Mouse (Mus musculus) liver (tissue): ENCODE results near the gene Nkd1.

ENCODE experiments used
- DNase-seq: peaks from one replicate; pipeline ENCODE4 v3.0.0-alpha.2; 2020; ENCODE audit warnings: mixed read lengths

Nkd1 gene

DNA sequence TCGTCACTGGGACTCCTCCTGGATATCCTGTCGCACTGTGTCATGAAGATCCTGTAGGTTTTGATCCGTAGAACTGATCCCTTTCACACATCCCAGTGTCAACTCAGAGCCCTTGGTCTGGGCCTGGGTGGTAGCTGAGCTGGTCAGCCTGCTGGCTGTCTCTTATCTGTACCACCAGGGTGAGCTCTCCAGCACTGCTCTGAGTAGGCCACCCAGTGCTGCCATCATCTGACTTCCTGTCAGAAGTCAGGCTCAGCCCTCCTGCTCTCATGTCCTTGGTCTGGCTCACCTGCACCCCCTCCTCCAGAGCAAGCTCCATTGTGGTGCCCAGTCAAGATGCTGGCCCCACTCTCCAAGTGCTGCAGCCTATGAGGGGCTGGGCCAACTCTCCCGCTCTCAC lies 18.8 kb downstream of the Nkd1 start:
- no peak for DNase-seq

DNA sequence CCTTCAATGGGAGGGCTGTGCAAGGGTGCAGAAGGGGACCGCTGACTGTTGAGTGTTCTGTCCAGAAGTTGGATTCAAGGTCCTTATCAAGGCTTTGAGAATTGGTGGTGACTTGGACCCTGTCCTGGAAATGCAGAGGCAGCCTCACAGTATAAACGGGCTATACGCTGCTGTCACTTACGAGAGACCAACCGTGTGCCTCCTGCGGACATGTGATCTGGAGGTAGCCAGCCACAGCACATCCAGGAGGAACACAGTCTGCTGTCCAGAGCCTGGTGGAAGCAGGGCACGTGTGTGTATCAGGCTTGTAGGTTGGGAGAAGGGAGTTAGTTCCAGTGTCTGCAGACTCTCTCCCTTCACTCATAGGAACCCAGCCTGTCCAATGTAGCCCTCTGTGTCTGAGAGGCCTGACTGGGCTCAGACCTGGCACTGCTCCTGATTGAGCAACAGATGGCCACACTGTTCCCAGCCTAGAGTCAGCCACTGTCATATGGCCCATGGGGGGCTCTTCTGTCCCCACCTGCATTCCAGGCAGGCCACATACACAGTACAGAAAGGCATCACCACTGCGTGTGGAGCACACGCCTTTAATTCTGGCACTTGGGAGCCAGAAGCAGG lies 21.6 kb downstream of the Nkd1 start:
- no peak for DNase-seq

- DNase-seq, result no peak
Measured at GRCm38 (mm10) chr8:88544677-88545076, 23.5 kb downstream of the Nkd1 start.

DNA sequence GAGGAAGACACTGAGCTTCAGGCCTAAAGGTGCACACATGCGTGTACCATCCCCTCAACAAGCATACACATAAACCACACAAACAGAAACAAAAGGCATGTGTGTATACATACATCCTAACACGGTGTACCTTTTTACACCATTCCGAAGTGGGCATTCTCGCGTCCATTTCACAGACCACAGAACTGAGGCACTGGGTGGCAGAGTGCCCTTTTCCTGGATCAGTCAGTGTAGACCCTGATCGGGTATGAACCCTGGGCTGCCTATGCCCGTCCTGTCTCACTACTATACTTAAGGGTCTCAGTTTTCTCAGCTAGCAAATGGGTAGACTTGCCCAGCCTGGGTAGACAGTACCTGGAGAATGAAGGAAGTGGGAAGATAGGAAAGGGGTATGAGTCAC lies 24.3 kb downstream of the Nkd1 start:
- no peak for DNase-seq

DNA sequence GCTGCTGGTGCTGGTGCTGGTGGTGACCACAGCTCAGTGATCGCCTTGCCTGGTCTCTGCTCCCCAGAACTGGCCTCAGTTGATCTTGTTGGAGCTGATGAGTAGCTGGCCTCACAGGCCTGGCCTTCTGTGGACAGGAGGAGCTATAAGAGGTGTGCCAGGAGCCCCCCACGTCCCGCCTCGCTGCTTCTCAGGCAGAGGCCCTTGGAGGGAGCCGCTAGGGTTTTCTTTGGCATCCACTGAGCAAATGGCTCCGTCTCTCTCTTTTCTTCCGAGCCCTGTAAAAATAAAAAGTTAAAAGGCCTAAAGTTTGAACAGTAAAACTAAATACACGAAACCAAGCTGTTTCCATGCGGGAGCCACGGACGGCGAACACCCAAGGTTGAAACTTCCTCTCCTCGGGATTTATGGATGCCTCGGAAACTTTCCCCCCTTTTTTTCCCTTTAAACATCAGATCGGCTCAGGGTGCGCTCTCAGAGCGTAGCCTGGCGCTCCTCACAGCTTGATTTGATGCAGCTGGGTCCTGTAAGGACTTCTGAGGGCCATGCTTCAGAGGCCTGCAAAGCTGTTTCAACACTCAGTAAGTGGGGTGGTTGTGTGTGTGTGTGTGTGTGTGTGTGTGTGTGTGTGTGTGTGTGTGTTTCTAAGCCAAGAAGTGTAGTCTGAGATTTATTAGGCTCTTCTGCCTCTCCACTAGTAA lies 25.0 kb downstream of the Nkd1 start:
- no peak for DNase-seq

DNA sequence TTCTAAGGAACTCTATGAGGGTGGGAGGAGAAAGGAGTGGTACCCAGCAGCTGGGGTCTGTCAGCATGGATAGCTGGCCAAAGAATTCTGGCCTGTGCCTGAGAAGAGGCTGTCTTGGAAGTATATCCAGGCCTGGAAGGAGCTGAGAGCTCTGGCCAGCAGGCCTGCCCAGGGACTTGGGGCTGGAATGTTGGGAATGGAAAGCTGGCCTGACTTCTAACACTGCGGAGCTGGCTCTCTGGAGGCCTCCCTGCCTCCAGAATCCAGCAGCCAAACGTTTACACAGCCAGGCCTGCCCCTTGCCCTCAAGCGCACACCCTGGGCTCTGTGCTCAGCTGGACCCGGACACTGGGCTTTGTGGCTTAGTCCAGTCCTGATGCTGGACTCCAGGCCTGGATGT lies 34.5 kb downstream of the Nkd1 start:
- DNase-seq, result no peak

DNA sequence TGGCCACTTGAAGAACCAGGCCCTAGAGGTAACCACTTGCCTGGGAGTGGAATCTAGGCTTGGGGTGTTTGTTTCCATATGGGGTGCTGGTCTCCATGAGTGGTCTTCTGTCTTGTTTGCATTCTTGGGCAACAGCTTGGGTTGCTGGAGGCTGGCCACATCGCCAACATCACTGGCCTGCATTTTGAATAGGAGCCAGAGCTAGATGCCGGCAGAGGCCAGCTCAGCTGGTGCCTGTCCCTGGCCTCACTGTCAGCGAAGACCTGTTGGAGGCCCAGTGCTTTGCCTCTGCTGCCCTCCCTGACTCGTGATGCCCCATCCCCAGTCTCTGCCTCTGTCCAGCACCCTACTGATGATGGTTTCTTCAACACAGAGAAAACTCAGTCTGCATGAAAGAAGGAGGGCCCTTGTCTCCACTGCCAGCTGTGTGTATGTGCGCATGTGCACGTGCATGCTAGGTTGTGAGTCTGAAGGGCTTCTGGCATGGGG lies 38.9 kb downstream of the Nkd1 start:
- DNase-seq, result no peak

DNA sequence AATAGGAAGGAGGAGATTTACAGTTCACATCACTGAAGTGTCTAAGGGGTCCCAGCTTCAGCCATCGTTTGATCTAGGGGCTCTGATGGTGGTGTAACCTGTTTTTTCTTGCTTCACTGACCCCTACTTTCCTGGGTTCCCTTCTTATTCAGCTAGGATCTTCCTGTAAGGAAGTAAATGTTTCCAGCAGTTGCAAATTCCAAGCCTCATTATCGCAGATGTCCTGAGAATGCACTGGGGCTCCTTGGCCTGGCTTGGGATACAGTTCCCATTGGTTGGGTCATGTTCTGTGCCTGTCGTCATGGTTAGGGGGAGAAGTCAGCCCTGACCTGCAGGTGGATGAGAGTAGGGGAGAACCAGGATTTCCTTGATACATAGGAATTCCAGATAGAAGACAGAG lies 40.2 kb downstream of the Nkd1 start:
- no peak for DNase-seq

GRCm38 (mm10) chr8:88564256-88564903 lies 43.2 kb downstream of the Nkd1 start:
- DNase-seq, result peak; percentile 28

GRCm38 (mm10) chr8:88566119-88566518 lies 45.0 kb downstream of the Nkd1 start:
- DNase-seq, result no peak

GRCm38 (mm10) chr8:88567314-88568121 lies 46.4 kb downstream of the Nkd1 start:
- DNase-seq, result peak; percentile 30

- no peak for DNase-seq
Measured at GRCm38 (mm10) chr8:88568211-88568610, 47.1 kb downstream of the Nkd1 start.

- no peak for DNase-seq
Measured at GRCm38 (mm10) chr8:88569366-88569765, 48.2 kb downstream of the Nkd1 start.

DNA sequence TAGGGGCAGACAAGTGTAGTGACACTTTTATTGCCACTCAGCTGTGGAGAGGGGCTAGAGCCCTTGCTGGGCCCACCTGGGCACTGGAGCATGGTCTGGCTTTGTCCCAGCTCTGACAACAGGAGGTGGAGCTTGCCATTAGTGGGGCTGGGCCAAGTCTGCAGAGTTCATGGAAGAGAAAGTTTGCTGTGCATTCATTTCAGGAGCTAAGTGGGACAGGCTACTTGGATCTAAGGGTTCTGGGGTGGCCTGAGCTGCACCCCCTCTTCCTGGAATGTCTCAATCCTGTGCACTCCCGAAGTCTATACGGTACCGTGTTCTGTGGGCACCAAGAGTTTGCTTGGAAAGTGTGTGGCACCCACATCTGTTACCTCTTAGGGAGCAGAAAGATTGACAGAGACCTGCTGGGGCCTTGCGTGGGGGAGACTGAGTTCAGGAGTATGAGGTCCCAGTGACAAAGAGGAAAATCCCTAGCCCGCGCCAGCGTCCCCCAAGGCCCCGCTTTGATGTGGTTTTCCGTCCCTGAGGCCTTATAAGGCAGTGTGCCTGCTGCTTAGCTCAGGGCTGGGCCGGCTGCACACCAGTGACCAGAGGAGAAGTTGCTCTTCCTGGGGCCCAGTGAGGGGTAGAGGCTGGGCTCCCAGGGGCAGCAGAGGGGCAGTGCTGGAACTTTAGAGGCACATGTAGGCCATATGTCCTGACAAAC lies 49.3 kb downstream of the Nkd1 start:
- peak; percentile 54 for DNase-seq

DNA sequence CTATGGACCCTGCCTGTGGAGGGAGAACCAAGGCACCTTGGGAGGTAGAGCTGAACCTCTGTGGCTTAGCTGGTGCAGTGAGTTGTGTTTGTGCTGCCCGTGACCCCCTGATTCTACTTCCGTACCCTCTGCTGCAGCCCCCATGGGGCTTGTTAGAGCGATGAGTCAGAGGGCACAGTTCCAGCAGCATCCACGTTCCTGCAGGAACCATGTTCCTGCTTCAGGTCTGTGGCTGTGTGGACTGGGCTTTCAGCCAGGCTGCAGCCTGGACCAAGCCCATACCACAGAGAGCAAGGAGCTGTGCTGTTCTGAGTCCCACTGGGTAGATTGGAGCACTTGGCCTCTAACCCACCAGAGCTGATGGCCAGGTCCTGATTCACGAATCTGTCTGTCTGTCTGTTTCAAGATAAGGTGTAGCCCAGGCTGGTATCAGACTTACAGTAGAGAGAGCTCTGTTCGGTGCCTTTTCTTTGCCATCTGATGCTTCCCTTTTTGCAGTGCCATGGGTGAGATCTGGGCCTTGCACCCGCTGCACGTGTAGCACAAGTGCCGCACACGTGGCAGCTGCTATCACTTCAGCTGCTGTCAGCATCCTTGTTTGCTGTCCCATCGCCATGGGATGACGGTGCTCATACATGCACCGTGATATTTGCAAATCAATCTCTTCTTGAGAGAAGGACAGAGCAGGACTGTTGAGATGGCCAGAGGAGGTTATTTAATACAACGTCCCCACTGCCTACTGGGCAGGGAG lies 50.5 kb downstream of the Nkd1 start:
- DNase-seq, result no peak

GRCm38 (mm10) chr8:88572185-88572909 lies 51.2 kb downstream of the Nkd1 start:
- no peak for DNase-seq

GRCm38 (mm10) chr8:88572941-88573645 lies 51.9 kb downstream of the Nkd1 start:
- no peak for DNase-seq

DNA sequence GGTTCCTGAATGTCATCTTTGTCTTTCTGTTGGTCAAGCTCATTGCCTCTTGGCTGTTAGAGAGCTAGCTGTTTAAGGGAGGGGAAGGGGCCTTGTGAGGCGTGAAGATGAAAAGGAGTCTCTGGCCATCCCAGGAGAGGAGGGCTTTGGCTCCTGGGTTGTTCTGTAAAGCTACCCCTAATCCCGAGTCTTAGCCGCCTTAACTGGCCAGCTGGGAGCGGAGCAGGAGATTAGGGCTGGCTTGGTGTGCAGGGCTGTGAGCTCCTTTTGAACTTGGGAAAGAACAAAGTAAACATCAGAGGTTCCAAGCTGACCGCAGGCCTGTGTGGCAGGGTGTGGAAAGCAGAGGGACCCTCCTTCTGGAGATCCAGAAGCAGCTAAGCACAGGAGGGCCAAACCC lies 53.8 kb downstream of the Nkd1 start:
- DNase-seq, result no peak

DNA sequence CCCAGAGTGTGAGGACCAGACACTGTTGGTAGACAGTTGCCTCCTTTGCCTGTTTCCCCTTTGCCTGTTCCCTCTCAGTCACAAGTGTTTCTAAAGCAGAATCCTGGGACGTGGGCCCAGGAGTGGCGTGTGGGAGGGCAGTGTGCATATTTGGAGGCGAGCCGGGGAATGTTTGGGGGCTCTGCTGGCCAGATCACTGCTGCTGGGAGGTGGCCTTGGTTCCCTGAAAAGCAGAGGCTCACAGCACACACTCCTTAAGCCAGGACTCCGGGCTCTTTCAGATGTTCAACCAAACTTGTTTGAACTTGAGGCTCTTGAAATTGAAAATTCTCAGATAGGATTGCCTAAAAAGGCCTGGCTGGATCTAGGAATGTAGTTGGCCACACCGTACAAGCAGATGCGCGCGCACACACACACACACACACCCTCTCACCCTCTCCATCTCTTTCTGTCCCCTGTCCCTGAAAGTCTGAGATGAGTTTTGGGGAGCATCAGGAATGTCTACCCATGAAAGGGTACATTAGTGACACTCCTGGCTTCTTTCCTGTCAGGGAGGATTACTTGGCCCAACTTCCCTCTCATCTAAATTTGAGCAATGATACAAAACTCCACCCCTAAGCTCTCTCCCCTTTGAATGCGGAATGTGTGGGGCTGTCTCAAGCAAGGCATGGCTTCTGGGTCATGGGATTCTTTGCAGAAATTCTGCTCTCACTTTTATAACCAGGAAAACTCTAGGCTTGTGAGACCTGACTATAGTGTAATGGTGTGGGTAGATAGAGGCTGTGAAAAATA lies 55.4 kb downstream of the Nkd1 start:
- peak; percentile 15 for DNase-seq

DNA sequence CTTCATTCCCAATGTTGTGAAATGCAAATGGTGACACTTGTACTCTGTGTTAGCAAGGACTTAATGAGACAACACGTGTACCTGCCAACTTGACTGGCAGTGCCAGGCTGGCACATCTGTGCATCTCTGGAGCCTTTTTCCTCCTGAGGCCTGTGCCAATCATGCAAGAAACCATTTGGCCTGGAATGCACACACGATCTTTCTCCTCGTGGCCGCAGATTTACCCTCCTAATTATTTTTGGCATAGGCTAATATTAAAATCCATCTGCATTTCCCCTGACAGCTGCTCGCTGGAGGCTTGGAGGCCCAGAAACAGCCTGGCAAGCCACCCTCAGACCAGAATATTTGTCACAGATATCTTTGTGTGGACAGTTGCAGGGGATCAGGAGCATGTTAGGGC lies 56.5 kb downstream of the Nkd1 start:
- DNase-seq, result no peak
